Mouse (Mus musculus) retina, postnatal 1 day (tissue): Measurements from ENCODE around the gene Smarcc2.
A peak's percentile ranks its signal among the peaks of the same experiment; 100 is the strongest.

Experiments used
- DNase-seq: peaks from one replicate; pipeline ENCODE4 v3.0.0-alpha.2; 2012

The Smarcc2 gene

DNA sequence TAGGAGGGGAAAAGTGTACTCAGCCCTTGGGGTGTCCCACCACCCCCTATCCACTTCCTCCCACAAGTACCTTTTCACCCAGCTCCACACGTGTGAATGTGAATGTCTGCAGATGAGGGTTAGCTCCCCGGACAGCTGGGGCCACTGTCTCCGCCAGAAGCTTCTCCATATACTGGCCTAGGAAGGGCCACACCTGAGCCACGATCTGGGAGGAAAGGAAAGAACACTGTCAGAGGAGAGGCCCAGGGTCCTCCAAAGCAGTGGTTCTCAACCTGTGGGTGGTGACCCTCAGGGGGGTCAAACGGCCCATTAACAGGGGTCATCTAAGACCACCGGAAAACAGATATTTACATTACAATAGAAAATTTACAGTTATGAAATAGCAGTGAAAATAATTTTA lies 63.3 kb downstream of the Smarcc2 start:
- DNase-seq, result no peak

DNA sequence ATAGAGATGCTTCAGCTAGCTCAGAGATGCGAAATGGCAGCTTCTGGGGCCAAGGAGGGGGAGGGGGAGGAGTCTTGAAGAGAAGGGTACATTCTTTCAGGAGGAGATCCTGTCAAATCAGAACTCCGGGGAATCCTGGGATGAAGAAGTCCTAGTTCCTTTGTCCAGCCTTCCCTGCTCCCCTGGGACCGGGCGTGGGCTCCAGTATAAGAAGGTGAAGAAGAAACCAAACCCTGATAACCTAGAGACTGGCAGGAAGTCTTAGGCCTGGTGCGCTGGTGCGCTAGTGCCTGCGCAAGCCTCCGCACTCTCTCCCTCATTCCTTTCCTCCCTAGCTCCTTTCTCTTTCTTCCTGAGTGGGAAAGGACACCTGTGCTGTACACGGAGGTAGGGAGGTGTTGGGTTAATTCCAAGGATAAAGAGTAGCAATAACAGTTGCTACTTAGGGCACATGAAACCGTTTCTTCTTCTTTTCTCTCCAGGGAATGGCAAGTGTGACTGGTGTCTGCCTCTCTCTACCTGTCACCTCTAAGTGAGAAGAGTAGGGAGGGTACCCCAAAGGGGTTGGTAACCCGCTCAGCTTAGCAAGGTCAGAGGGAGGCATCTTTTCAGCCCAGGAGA lies 65.2 kb downstream of the Smarcc2 start:
- DNase-seq, result peak; percentile 51

DNA sequence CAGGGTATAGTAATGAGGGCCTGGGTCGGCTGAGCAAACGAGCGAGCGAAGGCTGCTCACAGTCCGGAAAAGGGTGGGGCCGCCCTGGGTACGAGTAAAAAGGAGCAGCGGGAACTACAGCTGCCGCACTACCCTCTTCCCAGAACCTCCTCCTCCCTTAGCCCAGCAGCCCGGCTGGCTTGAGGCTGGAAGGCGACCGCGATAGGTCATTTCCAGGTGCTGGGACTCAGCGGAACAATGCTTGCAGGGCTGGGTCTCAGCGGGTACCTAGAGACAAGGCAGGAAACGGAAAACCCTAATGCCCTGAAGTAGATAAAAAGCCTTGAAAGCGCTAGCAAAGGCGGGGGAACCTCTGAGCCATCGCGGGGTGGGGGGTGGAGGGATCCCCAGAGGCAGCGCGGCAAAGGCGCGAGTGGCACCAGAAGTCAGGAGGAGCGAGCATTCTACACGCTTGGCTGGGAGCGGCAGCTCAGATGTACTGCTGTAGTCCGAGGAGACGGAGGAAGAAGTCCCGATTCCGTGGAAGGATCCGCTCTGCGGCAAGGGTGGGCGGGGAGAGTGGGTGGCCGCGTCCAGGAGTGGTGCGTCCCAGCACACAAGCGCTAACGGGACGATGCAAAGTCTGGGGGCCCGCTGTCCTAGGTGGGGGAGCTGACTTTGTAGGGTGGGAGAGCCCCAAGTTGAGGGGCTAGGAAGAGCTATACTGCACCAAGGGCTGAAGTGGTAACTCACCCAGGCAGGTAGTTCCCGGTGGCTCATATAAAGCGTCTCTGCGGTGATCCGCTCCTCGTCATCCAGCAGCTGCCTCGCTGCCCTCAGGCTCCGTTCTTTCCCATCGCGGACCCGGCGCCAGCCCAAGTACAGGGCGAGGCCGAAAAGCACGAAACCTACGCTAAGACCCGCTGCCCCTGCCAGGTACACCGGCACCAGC lies 65.9 kb downstream of the Smarcc2 start:
- DNase-seq, result peak; percentile 82

DNA sequence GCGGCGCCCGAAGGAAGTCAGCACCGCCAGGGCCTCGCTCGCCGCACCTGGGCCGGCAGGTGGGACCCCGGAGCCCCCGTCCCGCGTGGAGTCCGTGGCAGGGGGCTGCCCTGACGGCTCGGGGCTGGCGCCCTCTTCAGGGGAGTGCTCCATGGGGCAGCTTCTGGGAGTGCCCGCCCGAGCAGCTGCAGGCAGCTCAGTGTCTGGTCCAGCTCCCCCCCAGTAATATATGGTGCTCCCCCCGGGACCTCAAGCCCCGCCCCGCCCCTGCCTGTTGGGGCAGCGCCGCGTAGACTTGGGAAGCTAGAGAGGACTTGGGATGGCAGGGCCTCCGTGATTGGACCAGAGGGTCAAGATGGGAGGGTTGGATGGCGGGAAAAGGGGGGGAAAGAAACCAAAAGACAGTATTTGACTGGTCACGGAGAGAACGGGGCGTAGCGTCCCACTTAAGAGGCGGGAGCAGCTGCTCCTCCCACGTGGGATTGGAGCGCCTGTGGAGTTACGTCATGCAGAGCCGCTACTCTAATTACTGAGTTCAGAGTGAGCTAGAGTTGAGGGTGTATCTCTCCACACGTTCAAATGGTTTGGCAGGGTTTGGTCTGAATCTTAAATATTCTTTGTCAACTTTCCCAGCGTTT lies 66.7 kb downstream of the Smarcc2 start, which contains the start of gene Esyt1:
TSS of gene Esyt1 (minus strand) at position 201 of the 638 bp plus-strand sequence.
- DNase-seq, result peak; percentile 99

DNA sequence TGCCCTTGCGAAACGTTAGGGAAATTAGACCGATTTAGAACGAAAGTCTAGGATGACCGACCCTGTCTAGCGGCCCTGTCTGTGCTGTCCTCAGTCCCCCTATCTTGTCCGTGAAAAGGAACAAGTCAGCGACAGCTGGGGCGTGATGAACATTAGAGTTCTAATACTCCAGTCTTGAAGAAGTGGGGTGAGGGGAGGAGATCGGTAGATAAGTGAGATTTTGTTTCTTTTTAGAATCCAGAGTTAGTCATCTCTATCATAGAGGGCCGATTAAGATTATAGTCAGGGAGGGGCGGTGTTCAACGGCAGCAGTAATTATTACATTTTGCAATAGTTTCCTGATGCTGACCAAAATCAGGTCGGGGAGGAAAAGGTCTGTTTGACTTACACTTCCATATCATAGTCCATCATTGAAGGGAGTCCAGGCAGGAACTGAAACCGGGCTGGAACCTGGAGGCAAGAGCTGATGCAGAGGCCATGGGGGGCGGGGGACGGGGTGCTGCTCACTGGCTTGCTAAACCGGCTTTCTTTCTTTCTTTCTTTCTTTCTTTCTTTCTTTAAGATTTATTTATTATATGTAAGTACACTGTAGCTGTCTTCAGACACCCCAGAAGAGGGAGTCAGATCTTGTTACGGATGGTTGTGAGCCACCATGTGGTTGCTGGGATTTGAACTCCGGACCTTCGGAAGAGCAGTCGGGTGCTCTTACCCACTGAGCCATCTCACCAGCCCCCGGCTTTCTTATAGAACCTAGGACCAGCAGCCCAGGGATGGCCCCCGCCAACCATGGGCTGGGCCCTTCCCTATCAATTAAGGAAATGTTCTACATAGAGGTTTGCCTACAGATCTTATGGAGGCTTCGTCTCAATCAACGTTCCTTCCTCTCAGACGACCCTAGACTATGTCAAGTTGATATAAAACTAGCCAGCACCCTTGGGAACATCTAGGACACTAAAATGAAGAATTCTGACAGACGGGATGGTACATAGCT lies 67.6 kb downstream of the Smarcc2 start:
- DNase-seq, result no peak

DNA sequence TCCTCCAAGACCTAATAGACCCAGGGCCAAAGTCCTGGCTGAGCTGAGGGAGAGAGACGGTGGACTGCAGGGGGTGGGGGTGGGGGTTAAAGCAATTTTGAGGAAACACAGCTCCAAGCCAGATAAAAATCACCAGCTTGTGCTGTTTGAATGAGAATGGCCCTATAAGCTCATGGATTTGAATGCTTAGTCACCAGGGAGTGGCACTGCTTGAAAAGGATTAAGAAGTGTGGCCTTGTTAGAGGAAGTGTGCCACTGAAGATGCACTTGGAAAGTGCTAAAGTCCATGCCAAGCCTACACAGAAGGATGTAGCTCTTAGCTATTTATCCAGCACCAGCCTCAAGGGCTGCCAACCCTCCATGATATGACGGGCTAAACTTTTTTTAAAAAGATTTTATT lies 76.2 kb downstream of the Smarcc2 start:
- DNase-seq, result no peak

DNA sequence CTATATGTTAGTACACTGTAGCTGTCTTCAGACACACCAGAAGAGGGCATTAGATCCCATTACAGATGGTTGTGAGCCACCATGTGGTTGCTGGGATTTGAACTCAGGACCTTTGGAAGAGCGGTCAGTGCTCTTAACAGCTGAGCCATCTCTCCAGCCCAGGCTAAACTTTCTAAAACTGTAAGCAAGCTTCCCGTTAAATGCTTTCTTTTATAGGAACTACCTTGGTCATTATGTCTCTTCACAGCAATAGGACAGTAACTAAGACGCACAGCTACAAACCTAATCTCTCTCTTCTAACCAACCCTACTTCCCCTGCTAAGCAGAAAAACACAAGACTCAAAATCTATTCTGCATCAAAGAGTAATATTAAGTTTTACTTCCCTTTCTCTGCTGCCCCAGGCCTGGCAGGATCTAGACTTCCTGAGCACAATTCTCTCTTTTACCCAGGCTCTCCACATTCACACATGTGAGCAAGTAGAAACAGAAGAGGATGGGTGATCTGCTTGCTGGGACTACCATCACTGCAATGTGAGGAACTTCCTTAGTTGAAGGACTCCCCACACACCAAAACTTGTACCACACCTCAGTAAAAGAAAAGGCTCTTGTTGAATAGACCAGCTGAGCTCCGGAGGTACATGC lies 76.7 kb downstream of the Smarcc2 start:
- no peak for DNase-seq

DNA sequence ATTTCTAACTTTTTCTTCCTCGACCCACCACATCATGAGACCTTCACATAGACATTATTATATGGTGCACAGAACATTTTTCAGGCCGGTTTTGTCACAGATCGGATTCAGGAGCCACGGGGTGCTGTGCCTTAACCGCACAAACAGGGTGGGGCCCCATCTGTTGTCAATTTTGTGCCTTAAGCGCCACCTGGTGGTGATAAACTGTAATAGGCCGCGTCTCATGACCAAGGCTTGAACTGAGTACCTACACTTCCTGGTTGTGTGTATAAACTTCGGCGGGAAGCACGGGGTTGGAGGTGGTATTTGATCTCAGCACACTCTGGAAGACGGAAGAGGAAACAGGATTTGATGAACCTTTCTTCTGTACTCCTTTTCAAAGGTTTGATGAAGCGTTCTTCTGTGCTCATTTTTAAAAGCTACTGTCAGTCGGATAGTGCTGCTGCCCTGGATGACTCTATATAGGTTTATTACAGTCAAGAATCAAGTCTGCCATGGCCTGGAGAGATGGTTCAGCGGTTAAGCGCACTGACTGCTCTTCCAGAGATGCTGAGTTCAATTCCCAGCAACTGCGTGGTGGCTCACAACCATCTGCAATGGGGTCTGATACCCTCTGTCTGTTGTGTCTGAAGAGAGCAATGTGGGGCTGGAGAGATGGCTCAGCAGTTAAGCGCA lies 77.4 kb downstream of the Smarcc2 start:
- DNase-seq, result peak; percentile 93

DNA sequence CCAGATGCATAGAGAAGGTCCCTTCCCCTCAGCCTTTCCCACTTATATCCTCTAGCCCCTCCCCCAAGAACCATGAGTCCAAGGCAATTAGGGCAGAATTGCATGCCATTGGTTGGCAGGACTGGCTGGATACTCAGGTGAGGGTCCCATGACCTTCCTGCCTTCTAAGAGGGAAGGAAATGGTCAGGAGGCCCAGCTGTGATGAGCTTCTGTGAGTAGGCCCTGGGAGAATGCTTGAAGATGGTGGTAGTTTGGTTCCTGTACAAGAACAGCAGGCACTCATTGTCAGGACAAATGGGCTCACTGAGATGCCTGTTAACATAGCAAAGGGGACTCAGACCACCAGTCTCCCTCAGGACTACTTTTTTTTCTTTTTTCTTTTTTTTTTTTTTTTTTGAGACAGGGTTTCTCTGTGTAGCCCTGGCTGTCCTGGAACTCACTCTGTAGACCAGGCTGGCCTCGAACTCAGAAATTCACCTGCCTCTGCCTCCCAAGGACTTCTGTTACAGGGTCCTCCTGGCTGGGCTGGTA lies 79.4 kb downstream of the Smarcc2 start:
- no peak for DNase-seq
